Mouse (Mus musculus): ENCODE data around the gene Zwint.

The Zwint gene

DNA sequence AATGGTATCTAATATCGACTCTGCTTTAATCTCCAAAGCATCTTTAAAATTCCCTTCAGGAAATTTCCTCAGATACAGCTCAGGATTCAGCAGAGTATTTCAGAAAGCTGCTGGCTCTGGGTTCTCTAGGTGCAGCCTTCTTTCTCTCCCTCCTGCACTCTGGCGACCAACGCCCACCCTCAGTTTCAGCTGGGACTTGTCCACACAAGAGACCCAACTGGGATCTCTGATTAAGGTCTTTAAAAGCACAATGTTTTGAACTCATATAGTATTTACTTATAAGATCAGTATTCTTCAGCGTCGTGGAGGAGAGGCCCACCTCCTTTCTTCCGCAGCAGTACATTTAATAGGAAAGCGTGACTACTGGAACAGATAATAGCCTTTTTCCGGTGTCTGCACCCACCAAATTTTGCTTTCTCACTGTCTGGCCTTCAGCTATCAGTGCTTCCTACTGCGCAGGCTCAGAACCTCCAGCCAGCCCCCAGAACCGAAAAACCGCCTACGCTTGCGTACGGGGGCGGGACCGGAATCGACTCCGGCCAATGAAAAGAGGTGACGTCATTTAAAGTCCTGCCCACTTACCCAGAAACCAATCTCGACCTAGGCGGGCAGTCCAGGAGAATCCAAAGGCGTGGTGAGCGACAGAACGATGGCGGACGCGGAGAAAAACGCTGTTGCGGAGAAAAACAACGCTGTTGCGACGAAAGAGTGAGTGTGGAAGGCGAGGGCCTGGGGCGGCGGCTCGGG, at the start of gene Zwint:
Zwint (plus strand) TSS at position 576 of the 747 bp plus-strand sequence.
- DNase-seq (ENCODE audit: low spot score in 2 of 2), result peak; percentile 95 to 98

GRCm38 (mm10) chr10:72613125-72613915, 41.3 kb upstream of the Zwint start:
- DNase-seq (ENCODE audit: low spot score in 2 of 2), result peak; percentile 5 to 35

DNA sequence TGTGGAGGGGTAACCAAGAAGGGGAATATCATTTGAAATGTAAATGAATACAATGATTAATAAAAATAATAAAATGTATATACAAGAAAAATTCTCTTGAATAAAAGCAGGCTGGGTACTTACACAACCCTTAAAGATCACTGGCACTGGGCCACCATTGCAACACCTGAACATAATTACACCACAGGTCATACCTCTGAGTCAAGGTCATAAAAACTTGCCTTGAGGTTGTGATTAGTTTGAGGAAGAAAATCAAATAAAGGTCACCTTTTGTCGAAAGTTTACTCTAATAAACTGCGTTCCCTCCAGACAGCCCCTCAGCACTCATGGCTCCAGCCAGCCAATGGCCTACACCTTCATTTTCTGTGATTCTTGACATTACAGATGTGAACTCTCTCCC, 38.5 kb upstream of the Zwint start:
- no peak for DNase-seq (ENCODE audit: low spot score in 2 of 2)

GRCm38 (mm10) chr10:72620527-72620926, 34.1 kb upstream of the Zwint start:
- no peak for DNase-seq (ENCODE audit: low spot score in 2 of 2)

DNA sequence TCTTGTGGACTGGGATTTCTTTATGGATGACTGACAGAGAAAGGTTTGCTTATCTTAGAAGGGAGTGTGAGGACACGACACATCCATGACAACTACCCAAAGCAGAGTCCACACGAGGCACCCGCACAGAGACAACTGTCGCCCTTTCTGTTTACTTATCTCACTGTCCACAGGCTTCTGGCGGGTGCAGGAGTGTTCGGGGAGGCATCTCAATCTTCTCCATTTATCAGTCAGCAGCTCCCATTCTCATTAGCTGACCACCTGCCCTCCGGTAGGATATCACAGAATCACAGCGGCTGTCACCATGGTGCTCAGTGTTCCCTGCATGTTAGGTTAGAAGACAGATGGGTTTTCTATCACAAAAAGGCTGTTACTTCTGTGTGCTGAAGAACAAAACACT, 31.1 kb upstream of the Zwint start:
- DNase-seq (ENCODE audit: low spot score in 2 of 2), result no peak

DNA sequence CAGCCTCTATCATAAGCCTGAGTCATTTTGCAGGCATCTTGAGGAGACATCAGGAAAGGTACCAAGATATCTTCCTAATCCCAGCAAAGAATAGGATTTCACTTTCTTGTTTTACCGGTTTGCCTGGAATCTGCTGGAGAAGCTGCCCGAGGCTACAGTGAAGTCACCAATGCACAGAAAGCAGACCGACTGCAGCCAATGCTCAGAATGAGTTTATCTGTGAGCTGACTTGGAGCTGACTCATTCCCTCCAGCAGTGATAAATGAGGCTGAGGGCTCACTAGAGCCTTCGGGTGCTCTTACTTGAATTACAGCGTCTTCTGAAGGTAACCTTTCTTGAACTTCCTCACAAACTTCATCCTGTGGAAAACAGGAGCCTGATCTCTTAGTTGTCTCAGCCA, 20.5 kb upstream of the Zwint start:
- no peak for DNase-seq (ENCODE audit: low spot score in 2 of 2)

DNA sequence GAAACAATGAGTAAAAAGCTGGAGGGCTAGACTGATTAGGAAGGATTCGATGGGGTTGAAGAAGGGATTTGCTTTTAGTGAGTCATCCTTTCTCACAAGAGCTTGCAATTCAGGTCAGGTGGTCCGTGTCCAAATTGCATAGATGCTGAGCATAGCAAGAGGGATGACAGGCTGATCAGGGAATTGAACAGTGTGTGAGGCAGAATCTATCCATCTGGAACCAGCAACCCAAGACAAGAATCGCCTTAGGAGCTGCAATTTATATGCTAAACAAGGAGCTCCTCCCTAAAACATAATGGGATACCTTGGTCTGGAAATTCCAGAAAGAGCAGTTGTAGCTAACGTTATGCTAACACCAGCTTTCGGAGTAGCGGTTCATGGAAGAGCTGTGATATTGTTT, 3.8 kb upstream of the Zwint start:
- no peak for DNase-seq (ENCODE audit: low spot score in 2 of 2)

GRCm38 (mm10) chr10:72653797-72654196, 848 bp upstream of the Zwint start:
- DNase-seq (ENCODE audit: low spot score in 2 of 2), result no peak

DNA sequence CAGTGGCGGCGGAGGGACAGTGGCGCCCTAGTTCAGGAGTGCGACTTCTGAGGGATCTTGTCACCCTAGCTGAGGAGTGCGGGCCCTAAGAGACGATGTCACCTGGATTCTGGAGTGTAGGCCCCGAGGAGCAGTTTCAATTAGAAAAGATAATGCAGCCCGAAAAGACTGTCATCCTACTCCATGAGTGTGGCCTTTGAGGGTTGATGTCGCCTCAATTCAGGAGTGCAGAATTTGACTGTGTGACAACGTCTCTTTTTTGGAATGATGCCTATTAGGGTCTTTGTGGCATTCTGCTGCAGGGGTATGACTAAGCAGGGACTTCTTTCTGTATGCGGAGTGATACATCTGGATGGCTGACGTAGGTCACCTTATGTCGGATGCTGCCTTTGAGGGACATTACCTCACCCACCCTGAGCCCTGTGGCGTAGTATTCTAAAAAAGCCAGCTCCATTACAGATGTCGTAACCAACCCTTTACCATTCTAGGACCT, 418 bp downstream of the Zwint start:
- DNase-seq (ENCODE audit: low spot score in 2 of 2), result peak; percentile 56 to 80

GRCm38 (mm10) chr10:72659198-72659597, 4.6 kb downstream of the Zwint start:
- no peak for DNase-seq (ENCODE audit: low spot score in 2 of 2)

- no peak for DNase-seq (ENCODE audit: low spot score in 2 of 2)
Measured at GRCm38 (mm10) chr10:72660350-72660749, 5.7 kb downstream of the Zwint start.

- peak; percentile 31 to 65 for DNase-seq (ENCODE audit: low spot score in 2 of 2)
Measured at GRCm38 (mm10) chr10:72667856-72668255, 13.2 kb downstream of the Zwint start.

- DNase-seq (ENCODE audit: low spot score in 2 of 2), result no peak
Measured at GRCm38 (mm10) chr10:72669086-72669485, 14.4 kb downstream of the Zwint start.

- DNase-seq (ENCODE audit: low spot score in 2 of 2), result no peak
Measured at GRCm38 (mm10) chr10:72675971-72676370, 21.3 kb downstream of the Zwint start.

GRCm38 (mm10) chr10:72676550-72676949, 21.9 kb downstream of the Zwint start:
- DNase-seq (ENCODE audit: low spot score in 2 of 2), result no peak

DNA sequence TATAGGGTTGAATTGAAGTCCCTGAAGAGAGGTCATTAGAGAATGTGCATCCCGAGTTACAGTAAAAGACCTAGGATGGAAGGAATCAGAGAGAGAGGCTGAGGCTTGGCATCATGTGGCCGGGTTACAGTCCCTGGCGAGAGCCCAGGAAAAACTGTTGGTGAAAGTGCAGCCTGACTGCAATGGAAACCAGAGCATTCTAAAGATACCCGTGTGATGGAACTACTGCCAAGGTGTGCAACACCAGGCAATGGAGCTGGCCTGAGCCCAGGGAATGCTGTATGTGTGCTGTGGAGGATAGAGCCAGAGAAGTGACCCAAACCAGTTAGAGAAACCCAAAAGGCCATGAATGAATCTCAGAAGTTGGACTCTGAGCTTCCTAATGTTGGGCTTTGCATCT, 24.4 kb downstream of the Zwint start:
- no peak for DNase-seq (ENCODE audit: low spot score in 2 of 2)

DNA sequence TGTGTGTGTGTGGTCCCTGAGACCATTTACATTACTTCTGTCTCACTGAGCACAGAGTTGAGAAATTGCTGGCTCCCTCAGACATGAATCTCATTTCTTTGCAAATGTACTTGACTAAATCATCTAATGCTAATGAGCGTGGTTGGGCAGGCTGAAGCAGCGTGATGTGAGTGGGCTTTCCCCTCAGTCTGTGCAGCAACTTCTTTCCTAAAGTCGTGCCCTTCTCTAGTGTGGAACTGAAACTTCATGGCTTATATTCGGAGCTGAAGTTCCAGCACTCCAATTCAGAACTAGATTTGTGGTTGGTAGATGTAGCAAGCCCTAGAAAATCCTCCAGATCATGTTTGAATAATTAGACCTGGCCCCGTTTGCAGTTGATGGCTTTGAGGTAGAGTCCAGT, 46.4 kb downstream of the Zwint start:
- DNase-seq (ENCODE audit: low spot score in 2 of 2), result no peak

- DNase-seq (ENCODE audit: low spot score in 2 of 2), result no peak
Measured at GRCm38 (mm10) chr10:72713754-72714153, 59.1 kb downstream of the Zwint start.

Measured in frontal cortex, postnatal 36 days (tissue).